Mouse (Mus musculus): Measurements from ENCODE around the gene Ankrd9. TPM values are rescaled to one million over a fixed set of nuclear protein-coding genes. Genes with fewer than 3 reads are reported as not detected.

The Ankrd9 gene
- polyA plus RNA-seq, 1 experiment from 2014 or later: 14.2 TPM

DNA sequence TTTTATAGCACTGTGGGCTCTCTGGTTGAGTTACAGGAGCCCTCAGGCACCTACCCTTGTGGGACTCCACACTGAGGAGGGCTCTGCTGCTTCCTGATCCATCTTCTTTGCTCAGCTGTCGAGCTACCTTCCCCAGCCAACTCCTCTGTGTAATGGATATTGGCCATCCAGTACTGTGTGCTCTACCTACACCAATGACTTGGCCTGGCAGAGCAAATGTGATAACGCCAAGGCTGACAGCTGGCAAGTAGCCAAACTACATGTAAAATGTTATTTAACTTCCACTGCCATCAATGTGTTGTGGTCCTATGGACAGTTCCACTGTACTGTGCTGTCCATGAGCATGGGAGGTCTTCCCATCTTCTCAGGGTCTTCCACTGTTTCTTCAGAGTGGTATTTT is 16.9 kb downstream of the Ankrd9 start:
- Histone ChIP-seq H3K4me3 (no peak overlapping the region), H3K4me2 (no peak overlapping the region), H3K27ac (ENCODE audit: poor library complexity, severe bottlenecking) (no peak overlapping the region), H3K9ac (no peak overlapping the region), H3K27me3 (replicated peaks) (no peaks in the 10 kb centered on the region), H3K36me3 (peaks cover 19% of the 10 kb centered on the region), H3K4me1 (replicated peaks) (peaks cover 4% of the 10 kb centered on the region), H3K9me3 (replicated peaks) (no peaks in the 10 kb centered on the region)
- ATAC-seq (ENCODE audit: insufficient number of reproducible peaks, low FRiP score): no peak
- 53% methylated on average over 2 of the region's 2 CpGs for WGBS

DNA sequence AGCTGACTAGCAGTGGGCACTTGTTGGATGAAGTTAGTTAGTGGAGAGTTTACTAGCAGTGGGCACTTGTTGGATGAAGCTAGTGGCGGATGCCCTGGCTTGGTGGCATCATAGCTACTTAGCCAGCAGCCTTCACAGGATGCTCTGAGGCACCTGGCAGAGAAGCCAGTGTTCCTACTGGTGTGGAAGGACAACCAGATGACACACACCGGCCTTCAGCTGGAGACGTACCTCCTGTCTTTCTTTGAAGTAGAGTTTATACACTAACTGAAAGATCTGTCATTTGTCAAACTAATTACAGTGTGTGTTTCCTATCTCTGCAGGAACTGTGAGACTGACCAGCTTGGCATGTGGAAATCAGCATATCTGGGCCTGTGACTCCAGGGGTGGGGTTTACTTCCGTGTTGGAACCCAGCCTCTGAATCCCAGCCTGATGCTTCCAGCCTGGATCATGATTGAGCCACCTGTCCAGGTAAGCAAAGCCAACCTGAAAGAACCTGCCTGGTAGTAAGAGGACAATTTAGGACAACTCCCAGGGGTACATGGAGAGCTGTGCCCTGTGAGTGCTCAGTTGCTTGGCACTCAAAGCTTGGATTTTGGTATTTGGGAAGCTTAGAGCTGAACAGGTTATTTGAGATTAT is 24.4 kb downstream of the Ankrd9 start:
- Histone ChIP-seq H3K27me3 (replicated peaks) (no peaks in the 10 kb centered on the region), H3K4me2 (no peak overlapping the region), H3K9ac (no peak overlapping the region), H3K9me3 (replicated peaks) (no peaks in the 10 kb centered on the region), H3K27ac (ENCODE audit: poor library complexity, severe bottlenecking) (no peak overlapping the region), H3K4me3 (no peak overlapping the region), H3K4me1 (replicated peaks) (no peaks in the 10 kb centered on the region), H3K36me3 (peaks cover 18% of the 10 kb centered on the region)
- ATAC-seq (ENCODE audit: insufficient number of reproducible peaks, low FRiP score): no peak
- 69% methylated on average over 4 of the region's 4 CpGs for WGBS

DNA sequence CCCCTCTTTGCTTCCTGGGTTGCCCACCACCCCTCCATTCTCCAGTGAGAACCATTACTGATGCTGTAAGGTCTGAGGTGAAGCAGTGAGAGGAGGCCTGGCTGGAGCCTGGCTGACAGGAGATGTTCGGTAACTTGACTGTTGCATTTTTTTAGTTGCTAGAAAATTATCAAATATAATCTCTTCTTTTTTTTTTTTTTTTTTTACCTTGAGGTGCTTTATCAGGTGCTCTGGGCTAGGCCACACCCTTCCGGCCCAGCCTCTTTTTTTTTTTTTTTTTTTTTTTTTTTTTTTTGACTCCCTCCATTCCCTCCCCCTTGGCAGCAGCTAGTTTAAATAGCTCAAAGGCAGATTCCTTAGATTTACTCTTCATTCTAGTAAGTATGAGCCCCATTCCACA is 24.9 kb downstream of the Ankrd9 start:
- no peaks in the 10 kb centered on the region for H3K4me1 ChIP-seq (replicated peaks)
- H3K9me3 ChIP-seq (replicated peaks): no peaks in the 10 kb centered on the region
- no peak overlapping the region for H3K4me2 ChIP-seq
- no peak overlapping the region for H3K27ac ChIP-seq (ENCODE audit: poor library complexity, severe bottlenecking)
- H3K4me3 ChIP-seq: no peak overlapping the region
- 86% methylated on average over 2 of the region's 2 CpGs for WGBS
- no peak for ATAC-seq (ENCODE audit: insufficient number of reproducible peaks, low FRiP score)
- H3K9ac ChIP-seq: no peak overlapping the region
- peaks cover 14% of the 10 kb centered on the region for H3K36me3 ChIP-seq
- H3K27me3 ChIP-seq (replicated peaks): no peaks in the 10 kb centered on the region

DNA sequence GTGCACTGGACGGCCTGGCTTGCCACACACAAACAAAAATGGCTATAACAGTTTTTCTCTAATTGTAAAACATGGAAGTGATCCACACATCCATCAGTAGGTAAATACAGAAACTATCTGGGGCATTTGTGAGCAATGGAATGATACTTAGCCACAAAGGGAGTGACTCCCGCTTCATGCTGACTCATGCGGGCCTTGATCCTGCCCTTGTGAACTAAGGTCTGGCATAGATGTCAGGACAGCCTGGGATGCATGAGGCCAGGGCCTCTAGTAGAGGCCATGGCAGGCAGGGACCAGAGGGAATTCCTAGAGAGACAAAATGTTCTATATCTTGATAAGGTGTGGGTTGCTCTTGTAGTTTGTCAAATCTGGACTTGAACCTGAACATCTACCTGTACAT is 25.4 kb downstream of the Ankrd9 start:
- Histone ChIP-seq H3K4me3 (no peak overlapping the region), H3K27ac (ENCODE audit: poor library complexity, severe bottlenecking) (no peak overlapping the region), H3K9me3 (replicated peaks) (no peaks in the 10 kb centered on the region), H3K27me3 (replicated peaks) (no peaks in the 10 kb centered on the region), H3K4me1 (replicated peaks) (no peaks in the 10 kb centered on the region), H3K4me2 (no peak overlapping the region), H3K36me3 (peaks cover 16% of the 10 kb centered on the region), H3K9ac (no peak overlapping the region)
- peak; percentile 67 for ATAC-seq (ENCODE audit: insufficient number of reproducible peaks, low FRiP score)
- WGBS: 89% methylated on average over 3 of the region's 3 CpGs

DNA sequence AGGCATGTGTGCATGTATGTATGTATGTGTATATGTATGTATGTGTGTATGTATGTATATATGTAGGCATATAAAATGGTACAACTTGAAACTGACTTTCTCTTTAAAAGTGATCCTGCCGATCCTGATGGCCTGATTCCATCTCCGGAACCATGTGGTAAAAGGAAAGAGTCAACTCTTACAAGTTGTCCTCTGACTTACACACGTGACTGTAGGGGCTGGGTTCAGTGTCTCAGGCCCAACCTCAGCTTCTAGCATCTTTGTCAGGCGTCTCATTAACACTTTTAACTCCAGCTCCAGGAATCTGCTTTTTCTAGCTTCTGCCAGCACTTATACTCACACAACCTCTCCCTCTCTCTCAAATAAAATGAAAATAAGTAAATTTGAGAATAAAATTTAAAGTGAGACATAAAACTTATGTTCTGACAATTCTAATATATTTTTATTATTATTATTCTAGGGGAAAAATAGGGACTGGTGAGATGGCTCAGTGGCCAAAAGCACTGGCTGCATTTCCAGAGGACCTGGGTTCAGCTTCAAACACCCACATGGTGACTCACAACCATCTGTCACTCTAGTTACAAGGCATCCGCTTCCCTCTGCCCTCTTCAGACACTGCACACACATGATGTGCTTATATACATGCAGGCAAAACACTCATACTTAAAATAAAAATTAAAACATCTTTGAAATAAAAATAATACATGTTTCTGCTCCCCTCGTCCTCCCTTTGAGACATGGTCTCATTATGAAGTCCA is 26.0 kb downstream of the Ankrd9 start:
- no peak overlapping the region for H3K4me2 ChIP-seq
- WGBS: 84% methylated on average over 6 of the region's 6 CpGs
- no peak for ATAC-seq (ENCODE audit: insufficient number of reproducible peaks, low FRiP score)
- no peaks in the 10 kb centered on the region for H3K4me1 ChIP-seq (replicated peaks)
- peaks cover 21% of the 10 kb centered on the region for H3K36me3 ChIP-seq
- no peaks in the 10 kb centered on the region for H3K9me3 ChIP-seq (replicated peaks)
- no peak overlapping the region for H3K27ac ChIP-seq (ENCODE audit: poor library complexity, severe bottlenecking)
- H3K4me3 ChIP-seq: no peak overlapping the region
- H3K27me3 ChIP-seq (replicated peaks): no peaks in the 10 kb centered on the region
- H3K9ac ChIP-seq: no peak overlapping the region

DNA sequence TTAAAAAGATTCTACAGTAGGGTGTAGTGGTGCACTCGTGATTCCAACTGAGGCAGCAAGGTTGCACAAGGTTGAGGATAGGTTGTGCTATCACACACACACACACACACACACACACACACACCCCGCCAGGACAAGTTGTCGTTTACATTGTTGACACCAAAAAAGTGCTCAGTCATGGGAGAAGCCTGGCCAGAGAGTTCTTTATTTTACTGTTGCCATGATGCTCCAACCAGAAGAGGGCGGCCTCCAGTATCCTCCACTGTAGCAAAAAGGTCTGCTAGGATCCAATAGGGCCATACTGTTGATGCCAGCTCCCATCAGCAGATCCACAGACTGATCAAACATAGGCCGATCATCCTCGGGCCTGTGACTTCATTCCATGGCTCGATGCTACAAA is 27.6 kb downstream of the Ankrd9 start:
- H3K9ac ChIP-seq: no peak overlapping the region
- H3K27ac ChIP-seq (ENCODE audit: poor library complexity, severe bottlenecking): no peak overlapping the region
- no peak overlapping the region for H3K4me2 ChIP-seq
- H3K27me3 ChIP-seq (replicated peaks): no peaks in the 10 kb centered on the region
- WGBS: 76% methylated on average over 7 of the region's 7 CpGs
- no peak overlapping the region for H3K4me3 ChIP-seq
- no peaks in the 10 kb centered on the region for H3K4me1 ChIP-seq (replicated peaks)
- ATAC-seq (ENCODE audit: insufficient number of reproducible peaks, low FRiP score): peak; percentile 84
- peaks cover 23% of the 10 kb centered on the region for H3K36me3 ChIP-seq
- no peaks in the 10 kb centered on the region for H3K9me3 ChIP-seq (replicated peaks)

DNA sequence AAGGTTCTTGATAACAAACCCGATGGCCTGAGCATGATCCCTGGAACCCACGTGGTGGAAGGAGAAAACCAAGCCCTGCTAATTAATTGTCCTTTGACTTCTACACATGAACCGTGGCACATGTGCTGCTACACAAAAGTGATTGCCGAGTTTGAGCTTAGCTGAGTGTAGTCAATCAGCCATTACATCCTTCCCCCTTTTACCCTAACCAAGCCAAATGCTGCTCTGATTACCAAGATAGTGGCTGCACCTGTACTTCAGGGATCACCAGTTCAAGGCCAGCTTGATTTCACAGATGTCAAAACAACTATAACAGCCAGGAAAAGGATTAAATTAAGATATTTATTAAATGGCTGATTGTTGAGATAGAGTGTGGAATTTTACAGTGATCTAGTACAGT is 28.7 kb downstream of the Ankrd9 start:
- no peak overlapping the region for H3K27ac ChIP-seq (ENCODE audit: poor library complexity, severe bottlenecking)
- H3K9me3 ChIP-seq (replicated peaks): no peaks in the 10 kb centered on the region
- peaks cover 24% of the 10 kb centered on the region for H3K36me3 ChIP-seq
- ATAC-seq (ENCODE audit: insufficient number of reproducible peaks, low FRiP score): no peak
- no peaks in the 10 kb centered on the region for H3K27me3 ChIP-seq (replicated peaks)
- H3K9ac ChIP-seq: no peak overlapping the region
- no peak overlapping the region for H3K4me3 ChIP-seq
- no peaks in the 10 kb centered on the region for H3K4me1 ChIP-seq (replicated peaks)
- 86% methylated on average over 4 of the region's 4 CpGs for WGBS
- no peak overlapping the region for H3K4me2 ChIP-seq

DNA sequence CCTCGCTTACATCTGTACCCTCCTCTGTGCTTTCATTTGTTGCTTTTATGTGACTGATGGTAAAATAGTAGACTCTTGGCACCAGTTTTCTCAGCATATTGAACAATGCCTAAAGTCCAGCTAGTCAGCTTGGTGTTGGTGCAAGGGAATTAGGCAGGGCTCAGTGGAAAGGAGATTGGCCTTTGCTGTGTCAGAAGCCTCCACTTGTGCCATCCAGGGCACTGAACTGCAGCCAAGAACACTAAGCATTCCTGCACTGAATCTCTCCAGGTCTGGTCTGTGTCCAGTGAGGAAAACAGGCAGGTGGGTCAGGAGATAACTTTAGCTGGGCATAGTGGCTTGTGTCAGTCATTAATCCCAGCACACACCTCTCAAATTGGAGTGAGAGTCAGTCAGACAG is 29.4 kb downstream of the Ankrd9 start:
- H3K4me2 ChIP-seq: no peak overlapping the region
- no peaks in the 10 kb centered on the region for H3K4me1 ChIP-seq (replicated peaks)
- peaks cover 28% of the 10 kb centered on the region for H3K36me3 ChIP-seq
- no peak overlapping the region for H3K9ac ChIP-seq
- no peaks in the 10 kb centered on the region for H3K9me3 ChIP-seq (replicated peaks)
- H3K4me3 ChIP-seq: no peak overlapping the region
- H3K27ac ChIP-seq (ENCODE audit: poor library complexity, severe bottlenecking): no peak overlapping the region
- no peak for ATAC-seq (ENCODE audit: insufficient number of reproducible peaks, low FRiP score)
- 97% methylated on average over 1 of the region's 1 CpGs for WGBS
- no peaks in the 10 kb centered on the region for H3K27me3 ChIP-seq (replicated peaks)

DNA sequence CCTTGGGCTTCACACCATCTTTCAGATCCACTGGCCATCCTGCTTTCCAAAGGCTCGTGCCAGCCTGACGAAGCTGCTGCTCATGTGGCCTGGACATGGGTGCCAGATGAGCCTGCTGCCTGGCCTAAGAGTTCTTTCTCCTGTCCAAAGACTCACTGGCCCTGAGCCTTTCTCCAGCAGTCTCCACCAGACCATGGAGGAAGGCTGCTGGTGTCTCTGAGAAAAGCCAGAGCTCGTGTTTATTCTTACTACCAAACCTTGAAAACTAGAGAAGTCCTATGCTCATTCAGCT is 30.0 kb downstream of the Ankrd9 start:
- no peak overlapping the region for H3K27ac ChIP-seq (ENCODE audit: poor library complexity, severe bottlenecking)
- H3K9ac ChIP-seq: no peak overlapping the region
- no peaks in the 10 kb centered on the region for H3K27me3 ChIP-seq (replicated peaks)
- WGBS: 78% methylated on average over 3 of the region's 3 CpGs
- H3K4me2 ChIP-seq: no peak overlapping the region
- H3K4me1 ChIP-seq (replicated peaks): no peaks in the 10 kb centered on the region
- ATAC-seq (ENCODE audit: insufficient number of reproducible peaks, low FRiP score): no peak
- no peak overlapping the region for H3K4me3 ChIP-seq
- no peaks in the 10 kb centered on the region for H3K9me3 ChIP-seq (replicated peaks)
- H3K36me3 ChIP-seq: peaks cover 28% of the 10 kb centered on the region

DNA sequence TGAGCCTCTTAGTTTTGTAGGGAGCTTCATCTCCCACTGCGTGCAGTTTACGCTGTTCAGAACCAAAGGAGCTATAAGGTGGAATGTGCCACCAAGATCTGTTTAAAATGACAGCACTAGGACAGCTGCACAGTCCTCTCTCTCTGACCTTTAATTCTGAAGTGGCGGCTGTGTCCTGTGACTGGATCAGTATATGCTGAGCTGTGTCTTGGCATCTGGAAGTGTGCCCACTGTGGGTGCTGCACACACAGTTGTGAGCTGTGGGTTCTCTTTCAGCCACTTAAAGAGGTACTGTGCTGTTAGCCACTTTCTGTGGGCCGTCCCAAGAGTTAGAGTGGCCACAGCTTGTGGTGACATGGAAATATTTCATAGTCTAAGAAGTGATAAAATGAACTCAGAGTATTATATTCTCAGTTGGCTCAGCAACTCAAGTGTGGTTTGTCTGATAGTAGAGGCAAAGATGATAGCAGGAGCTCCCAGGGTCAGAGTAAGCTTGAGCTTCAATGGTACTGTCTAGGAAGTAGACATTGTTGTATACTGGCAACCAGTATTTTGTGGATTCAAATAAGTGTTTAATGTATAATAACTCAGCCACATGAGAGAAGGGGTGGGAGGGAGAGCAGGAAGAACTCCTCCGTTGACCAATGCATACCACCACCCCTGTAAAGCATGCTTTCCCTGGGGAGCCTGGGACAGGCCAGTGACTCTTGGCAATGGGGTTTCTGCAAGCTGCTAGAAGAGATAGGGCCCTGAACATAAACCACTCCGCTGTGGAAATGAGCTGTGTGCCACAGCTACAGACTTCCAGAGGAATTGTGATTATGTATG is 30.5 kb downstream of the Ankrd9 start:
- no peak for ATAC-seq (ENCODE audit: insufficient number of reproducible peaks, low FRiP score)
- 88% methylated on average over 6 of the region's 6 CpGs for WGBS
- H3K36me3 ChIP-seq: peaks cover 28% of the 10 kb centered on the region
- no peaks in the 10 kb centered on the region for H3K27me3 ChIP-seq (replicated peaks)
- H3K9me3 ChIP-seq (replicated peaks): no peaks in the 10 kb centered on the region
- no peak overlapping the region for H3K27ac ChIP-seq (ENCODE audit: poor library complexity, severe bottlenecking)
- no peak overlapping the region for H3K4me2 ChIP-seq
- no peaks in the 10 kb centered on the region for H3K4me1 ChIP-seq (replicated peaks)
- H3K9ac ChIP-seq: no peak overlapping the region
- H3K4me3 ChIP-seq: no peak overlapping the region

DNA sequence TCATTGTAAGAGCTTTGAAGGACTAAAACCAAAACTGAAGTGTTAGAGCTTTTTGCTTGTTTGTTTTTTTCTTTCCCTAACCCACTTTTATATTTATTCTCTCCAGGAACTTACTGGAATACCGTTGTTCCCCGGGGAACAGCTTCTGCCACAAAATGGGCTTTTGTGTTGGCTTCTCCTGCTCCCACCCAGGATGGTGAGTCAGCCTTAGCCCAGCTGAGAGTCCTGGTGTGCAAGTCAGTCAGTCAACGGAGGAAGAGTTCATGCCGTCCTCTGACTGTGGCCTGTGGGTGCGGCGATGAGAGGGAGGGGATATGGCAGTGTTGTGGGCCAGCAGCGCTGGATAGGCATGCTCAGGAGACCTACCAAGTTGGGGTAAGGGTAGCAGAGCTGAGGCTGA is 32.6 kb downstream of the Ankrd9 start:
- Histone ChIP-seq H3K4me1 (replicated peaks) (no peaks in the 10 kb centered on the region), H3K4me3 (no peak overlapping the region), H3K9me3 (replicated peaks) (no peaks in the 10 kb centered on the region), H3K4me2 (no peak overlapping the region), H3K9ac (no peak overlapping the region), H3K27me3 (replicated peaks) (no peaks in the 10 kb centered on the region), H3K36me3 (peaks cover 40% of the 10 kb centered on the region), H3K27ac (ENCODE audit: poor library complexity, severe bottlenecking) (no peak overlapping the region)
- WGBS: 82% methylated on average over 7 of the region's 7 CpGs
- ATAC-seq (ENCODE audit: insufficient number of reproducible peaks, low FRiP score): no peak
